Mouse (Mus musculus) urinary bladder, postnatal 10 days (tissue): ENCODE data around the gene Ippk.

Experiments used
- DNase-seq: peaks from one replicate; pipeline ENCODE4 v3.0.0; 2022; ENCODE audit warnings: low spot score

Ippk gene

DNA sequence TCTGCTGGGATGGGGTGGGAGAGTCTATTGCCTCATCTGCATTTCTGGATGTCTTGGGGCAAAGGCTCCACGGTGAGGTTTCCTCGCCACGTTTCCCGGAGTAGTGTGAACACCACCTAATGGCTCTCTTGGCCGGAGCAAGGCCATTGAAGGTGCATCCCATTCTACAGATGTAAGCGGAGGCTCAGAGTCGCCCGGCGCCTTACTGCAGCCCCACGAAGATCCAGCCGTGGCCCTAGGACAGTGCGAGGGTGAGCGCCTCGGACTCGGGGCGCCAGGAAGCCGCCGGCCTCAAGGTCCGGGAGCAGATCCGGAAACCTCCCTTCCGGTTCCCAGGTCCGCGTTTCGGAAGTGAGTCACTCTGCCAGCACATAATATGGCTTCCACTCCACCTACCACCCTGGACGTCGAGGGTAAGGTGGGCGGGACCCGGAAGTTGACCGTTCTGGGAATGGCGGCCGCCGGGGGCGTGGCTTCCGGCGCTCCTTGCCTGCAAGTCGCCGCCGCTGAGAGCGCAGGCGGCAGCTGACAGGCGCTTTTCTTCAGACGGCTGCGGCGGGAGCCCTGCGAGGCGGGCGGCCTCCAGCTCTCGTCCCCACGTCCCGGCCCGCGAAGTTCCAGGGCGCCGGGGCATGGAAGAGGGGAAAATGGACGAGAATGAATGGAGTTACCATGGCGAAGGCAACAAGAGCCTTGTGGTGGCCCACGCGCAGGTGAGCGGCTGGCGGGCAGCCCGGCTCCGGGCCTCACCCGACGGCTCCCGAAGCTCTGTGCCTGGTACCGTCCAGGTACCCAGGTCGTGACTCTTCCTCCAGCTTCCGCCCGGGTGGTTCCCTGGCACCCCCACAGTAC is at the start of gene Ippk:
Gene Ippk, plus strand, starts transcription at position 496 of the 852 bp plus-strand sequence.
- peak; percentile 88 for DNase-seq

DNA sequence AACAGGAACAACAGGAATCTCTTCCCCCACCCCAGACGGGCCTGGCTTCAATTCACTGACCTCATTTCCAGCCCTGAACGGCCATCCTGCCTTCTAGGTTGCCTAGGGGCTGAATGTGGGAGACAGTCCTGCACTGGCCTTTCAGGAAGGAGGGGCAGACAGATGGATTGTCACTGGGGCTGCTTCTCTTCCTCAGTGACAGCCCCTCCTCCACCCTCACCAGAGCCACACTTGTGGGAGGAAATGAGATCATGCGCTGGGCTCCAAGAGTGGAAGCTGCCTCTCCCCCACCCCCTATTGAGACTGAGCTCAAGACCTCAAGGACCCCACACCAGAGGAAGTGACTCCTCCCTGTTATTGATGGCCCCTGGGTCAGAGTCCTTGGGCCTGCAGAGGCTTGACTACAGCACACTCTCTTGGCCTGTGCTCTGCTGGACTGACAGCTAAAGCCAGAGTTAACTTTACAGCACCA is 49.6 kb upstream of the Ippk start:
- no peak for DNase-seq

DNA sequence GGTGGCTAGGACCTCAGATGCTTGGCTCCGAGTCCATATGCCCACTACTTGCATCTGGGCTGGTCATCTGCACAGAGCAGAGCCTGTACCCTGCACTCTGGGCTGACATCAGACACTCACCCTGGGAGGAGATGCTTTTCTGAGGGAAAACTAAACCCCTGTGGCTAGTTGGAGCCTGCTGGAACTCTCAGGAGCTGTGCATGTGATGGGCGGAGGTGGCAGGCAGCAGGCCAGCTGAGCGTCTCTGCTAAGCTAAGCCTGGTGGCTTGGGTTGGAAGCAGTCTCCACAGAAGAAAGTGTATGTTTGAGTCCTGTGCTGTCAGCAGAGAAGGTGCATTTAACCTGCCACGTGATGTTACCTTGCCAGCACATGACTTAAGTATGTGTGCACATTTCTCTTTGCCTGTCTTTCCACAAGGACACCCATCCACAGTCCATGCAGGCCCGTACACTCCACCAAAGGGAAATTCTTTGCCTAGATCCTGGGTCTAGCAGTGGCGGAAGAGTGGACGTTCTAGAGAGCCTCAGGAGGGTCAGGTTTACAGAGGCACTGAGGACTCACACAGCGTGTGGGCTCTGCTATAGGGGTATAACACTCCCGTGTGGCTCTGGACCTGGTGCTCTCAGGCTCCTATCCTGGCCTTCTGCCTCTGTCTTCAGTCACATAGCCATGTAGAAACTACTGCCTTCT is 48.5 kb upstream of the Ippk start:
- no peak for DNase-seq

- DNase-seq: no peak
Measured at GRCm38 (mm10) chr13:49374304-49374703, 46.7 kb upstream of the Ippk start.

DNA sequence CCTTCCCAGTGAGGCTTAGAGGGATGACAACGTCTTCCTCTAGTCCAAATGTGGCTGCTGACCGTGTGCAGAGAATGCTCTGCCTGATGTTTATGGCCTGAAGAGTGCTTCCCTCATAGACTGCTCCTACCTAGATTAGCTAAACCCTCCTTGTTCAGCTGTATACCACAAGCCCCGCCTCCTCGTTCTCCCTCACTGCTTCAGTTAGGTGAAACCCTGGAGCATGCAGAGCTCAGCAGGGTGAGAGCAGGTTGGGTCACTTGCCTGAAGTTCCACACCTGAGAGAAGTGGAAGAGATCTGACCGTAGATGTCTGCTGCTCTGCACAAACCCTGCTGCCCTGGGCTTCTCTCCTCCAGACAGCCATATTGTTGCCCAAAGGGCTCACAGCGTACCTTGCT is 46.3 kb upstream of the Ippk start:
- DNase-seq: no peak

- DNase-seq: no peak
Measured at GRCm38 (mm10) chr13:49377608-49378007, 43.4 kb upstream of the Ippk start.

DNA sequence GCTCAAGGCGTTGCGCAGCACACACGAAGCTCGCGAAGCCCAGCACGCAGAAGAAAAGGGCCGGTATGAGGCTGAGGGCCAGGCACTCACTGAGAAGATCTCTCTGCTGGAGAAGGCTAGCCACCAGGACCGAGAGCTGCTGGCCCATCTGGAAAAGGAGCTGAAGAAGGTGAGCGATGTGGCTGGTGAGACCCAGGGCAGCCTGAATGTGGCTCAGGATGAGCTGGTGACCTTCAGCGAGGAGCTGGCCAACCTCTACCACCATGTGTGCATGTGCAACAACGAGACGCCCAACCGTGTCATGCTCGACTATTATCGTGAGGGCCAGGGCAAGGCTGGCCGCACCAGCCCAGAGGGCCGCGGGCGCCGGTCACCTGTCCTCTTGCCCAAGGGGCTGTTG is 41.7 kb upstream of the Ippk start:
- no peak for DNase-seq

- DNase-seq: peak; percentile 68
Measured at GRCm38 (mm10) chr13:49381230-49381629, 39.8 kb upstream of the Ippk start.

GRCm38 (mm10) chr13:49382997-49383396 is 38.1 kb upstream of the Ippk start:
- no peak for DNase-seq

DNA sequence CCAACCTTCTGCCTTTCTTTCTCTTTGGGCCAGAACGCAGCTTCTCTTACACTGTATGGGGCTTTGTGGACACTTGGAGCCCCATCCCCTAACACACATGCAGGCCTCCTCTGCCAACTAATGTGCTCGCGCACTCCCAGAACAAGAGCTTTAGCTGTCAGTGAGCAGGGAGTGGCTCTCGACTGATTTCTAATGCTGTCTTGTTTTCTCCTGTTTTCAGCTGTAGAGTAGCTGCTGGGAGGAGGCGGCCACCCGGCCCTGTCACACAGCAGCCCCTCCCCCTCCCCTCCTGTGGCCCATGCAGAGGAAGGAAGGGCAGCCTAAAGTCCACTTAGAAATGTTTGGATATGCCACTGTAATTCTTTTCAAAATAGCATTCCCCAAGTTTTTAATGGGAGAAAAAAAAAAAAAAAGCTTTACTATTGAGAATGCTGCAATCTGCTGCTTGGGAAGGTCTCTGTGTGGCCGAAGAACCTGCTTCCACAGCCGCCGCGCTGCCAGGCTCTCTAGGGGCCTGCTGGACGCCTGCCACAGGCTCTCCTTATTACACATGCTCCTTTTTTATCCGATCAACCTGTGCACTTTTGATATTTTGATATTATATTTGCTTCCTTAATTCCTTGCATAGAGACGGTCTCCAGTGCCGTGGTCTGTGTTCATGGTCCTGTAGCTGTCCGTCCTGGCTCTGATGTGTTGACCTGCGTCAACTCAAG is 36.1 kb upstream of the Ippk start:
- no peak for DNase-seq

GRCm38 (mm10) chr13:49391374-49391773 is 29.7 kb upstream of the Ippk start:
- DNase-seq: no peak

- no peak for DNase-seq
Measured at GRCm38 (mm10) chr13:49393579-49393978, 27.5 kb upstream of the Ippk start.

DNA sequence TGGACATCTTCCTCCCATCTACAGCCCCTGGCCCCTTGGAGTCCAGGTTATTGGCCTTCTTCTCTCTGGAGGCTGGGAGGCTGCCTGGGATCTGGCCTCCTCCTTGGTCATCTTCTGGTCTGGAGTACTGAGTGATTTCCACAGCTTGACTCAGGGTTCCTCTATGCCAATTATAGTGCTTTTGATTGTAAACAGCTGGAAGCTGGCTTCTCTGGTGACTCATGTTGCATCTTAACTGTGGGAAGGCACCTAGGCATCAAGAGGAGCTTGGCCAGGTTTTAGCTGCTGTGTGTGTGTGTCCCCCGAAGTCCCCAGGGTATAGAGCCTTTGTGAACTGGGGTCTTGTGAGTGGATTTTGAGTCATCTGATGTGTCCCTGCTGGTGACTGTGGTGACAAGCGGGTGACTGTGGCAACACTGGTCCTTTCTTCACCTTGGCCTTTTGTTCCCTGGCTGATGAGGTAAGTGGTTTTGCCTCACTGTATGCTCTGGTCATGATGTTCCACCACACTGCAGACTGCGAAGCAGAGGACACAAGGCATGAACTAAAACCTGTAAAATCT is 26.1 kb upstream of the Ippk start:
- DNase-seq: no peak

- DNase-seq: no peak
Measured at GRCm38 (mm10) chr13:49396798-49397197, 24.3 kb upstream of the Ippk start.

DNA sequence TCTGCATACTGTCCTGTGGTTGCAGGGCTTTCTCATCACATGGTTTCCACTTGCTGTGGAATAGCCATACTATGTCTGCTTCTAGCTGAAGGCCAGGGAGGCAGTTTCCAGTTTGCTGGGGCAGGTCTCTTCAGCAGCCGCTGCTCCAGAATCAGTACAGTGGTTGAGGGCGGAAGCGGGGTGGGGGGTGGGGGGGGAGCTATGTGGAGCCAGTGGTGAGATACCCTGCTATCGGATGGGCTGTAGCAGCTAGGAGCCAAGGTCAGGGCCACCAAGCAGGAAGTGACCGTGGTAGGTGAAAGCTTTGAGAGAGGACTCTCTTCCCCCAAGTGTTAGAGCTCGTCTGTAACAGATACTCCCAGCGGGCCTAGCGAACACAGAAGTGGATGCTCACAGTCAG is 22.9 kb upstream of the Ippk start:
- DNase-seq: no peak

- DNase-seq: no peak
Measured at GRCm38 (mm10) chr13:49400139-49400538, 20.9 kb upstream of the Ippk start.

DNA sequence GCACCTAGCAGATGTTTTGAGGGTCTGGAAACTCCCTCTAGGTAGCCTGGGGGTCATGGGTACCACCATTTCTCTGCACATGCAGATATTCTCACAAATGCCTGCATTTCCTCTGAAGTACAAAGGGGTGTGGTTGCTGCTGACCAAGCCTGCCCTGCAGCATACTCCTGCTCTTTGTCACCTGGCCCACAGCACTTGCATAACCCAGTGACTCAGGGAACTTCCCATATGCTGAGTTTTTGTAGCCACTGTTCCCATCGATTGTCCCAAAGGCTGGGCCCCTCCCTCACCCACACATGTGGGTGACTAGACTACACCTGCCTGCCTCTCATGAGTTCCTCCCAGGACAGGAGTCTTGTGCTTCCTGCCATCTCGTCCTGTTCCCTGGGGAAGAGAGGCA is 18.4 kb upstream of the Ippk start:
- no peak for DNase-seq

- no peak for DNase-seq
Measured at GRCm38 (mm10) chr13:49407795-49408194, 13.3 kb upstream of the Ippk start.

GRCm38 (mm10) chr13:49421606-49421917 is 513 bp downstream of the Ippk start:
- DNase-seq: no peak

- no peak for DNase-seq
Measured at GRCm38 (mm10) chr13:49421959-49422358, 910 bp downstream of the Ippk start.

DNA sequence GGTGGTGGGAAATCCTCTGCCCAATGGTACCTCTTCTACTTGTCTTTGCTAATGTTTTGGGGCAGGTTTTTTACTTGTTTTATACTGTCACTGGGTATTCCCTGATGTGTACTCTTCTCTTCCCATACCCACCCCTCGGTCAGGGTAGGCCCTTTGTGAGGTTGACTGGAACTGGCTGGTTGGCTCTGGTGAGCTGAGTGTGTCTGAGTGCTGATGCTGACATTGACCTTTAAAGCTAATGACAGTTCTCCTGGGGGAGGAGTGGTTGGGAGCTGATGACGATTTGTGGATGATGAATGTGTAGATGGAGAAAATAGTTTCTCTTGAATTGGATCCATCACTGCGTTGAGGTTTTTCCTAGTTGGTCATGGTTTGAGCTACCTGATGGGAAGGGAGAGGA is 5.7 kb downstream of the Ippk start:
- no peak for DNase-seq

GRCm38 (mm10) chr13:49428042-49428675 is 7.1 kb downstream of the Ippk start:
- no peak for DNase-seq
